ENCODE assay signal across 27 mouse cellular contexts in the genomic region with DNA sequence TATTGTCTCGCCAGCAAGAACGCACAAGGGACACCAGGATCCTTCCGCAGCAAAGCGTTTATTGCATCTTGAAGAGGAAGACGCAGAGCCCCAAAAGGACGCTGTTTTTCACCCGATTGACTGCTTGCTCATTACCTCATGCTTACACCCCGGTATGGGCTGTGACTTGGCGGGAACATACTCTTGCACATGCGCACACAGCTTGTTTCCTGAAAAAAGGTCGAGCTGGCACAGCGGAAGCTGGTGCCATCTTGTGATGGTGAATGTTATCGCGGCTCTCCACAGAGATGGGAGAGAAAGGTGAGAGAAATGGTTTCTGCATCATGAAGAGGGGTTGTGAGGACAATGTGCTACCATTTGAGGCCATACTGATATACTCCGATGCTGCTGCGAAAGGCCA. TPM values are rescaled to one million over a fixed set of nuclear protein-coding genes. Genes with fewer than 3 reads are reported as not detected.
DNase-seq lines count a peak whose midpoint lies in the region; ATAC-seq and TF ChIP-seq lines count a peak whose summit lies in the region.
"Had no signal": no experiment of that assay in that cellular context is flagged by ENCODE, and none has a peak within 500 bp of the region (broad histone marks: within the 10 kb centered on the region; RNA-seq: fewer than 3 reads in every experiment).

No protein-coding gene starts in this region.

- H3K9me3 ChIP-seq in E14TG2a.4 (ENCODE audit: low read length) (no peaks in the 10 kb centered on the region; the same call in 1 of the 2 replicates), ES-Bruce4 (replicated peaks; ENCODE audit: control insufficient read depth, insufficient read depth, low read length, poor library complexity, severe bottlenecking) (no peaks in the 10 kb centered on the region)
- no peaks in the 10 kb centered on the region for H3K9me3 ChIP-seq in hindbrain, embryonic 11.5 days (ENCODE audit: control insufficient read depth, low read length)
- H3K9me3 ChIP-seq: embryonic facial prominence, embryonic 10.5 days; embryonic facial prominence, embryonic 12.5 days; forebrain, embryonic 13.5 days; forebrain, embryonic 15.5 days had no signal

- H3K4me2 ChIP-seq in hindbrain, embryonic 11.5 days (replicated peaks; ENCODE audit: low read depth, low read length), result no peak overlapping the region
- H3K4me2 ChIP-seq: embryonic facial prominence, embryonic 12.5 days; forebrain, embryonic 13.5 days; forebrain, embryonic 15.5 days had no signal

- TF ChIP-seq CTCF in E14TG2a.4 (conservative IDR thresholded peaks at IDR 0.05; ENCODE audit: low read length), result peak; percentile 10; the same call in 1 of the 2 replicates
- TF ChIP-seq CTCF in ES-Bruce4 (IDR thresholded peaks at IDR 0.05; ENCODE audit: low read depth, low read length), result peak; percentile 24
- no peak for TF ChIP-seq CTCF in thymus, adult 2 months (IDR thresholded peaks at IDR 0.05; ENCODE audit: borderline replicate concordance, control insufficient read depth, extremely low read depth, insufficient read depth, low read length, poor library complexity)

- no peak overlapping the region for H3K27ac ChIP-seq in ES-Bruce4 (ENCODE audit: insufficient read depth, low read length)
- H3K27ac ChIP-seq in hindbrain, embryonic 11.5 days (ENCODE audit: low read depth, low read length), result no peak overlapping the region
- no peak overlapping the region for H3K27ac ChIP-seq in thymus, adult 2 months (ENCODE audit: control insufficient read depth, insufficient read depth, low read length)
- H3K27ac ChIP-seq: embryonic facial prominence, embryonic 10.5 days; embryonic facial prominence, embryonic 12.5 days; forebrain, embryonic 13.5 days; forebrain, embryonic 15.5 days had no signal

- H3K36me3 ChIP-seq in E14TG2a.4 (ENCODE audit: insufficient read depth, low read length) (no peaks in the 10 kb centered on the region), ES-Bruce4 (ENCODE audit: control insufficient read depth, insufficient read depth, low read length, poor library complexity, severe bottlenecking) (no peaks in the 10 kb centered on the region)
- no peaks in the 10 kb centered on the region for H3K36me3 ChIP-seq in hindbrain, embryonic 11.5 days (ENCODE audit: control insufficient read depth, insufficient read depth, low read length)
- H3K36me3 ChIP-seq in thymus, adult 2 months (ENCODE audit: control insufficient read depth, insufficient read depth, low read length), result no peaks in the 10 kb centered on the region
- H3K36me3 ChIP-seq: embryonic facial prominence, embryonic 10.5 days; embryonic facial prominence, embryonic 12.5 days; forebrain, embryonic 15.5 days; G1E had no signal

- H3K4me1 ChIP-seq in E14TG2a.4 (replicated peaks; ENCODE audit: low read depth, low read length) (no peaks in the 10 kb centered on the region), ES-Bruce4 (ENCODE audit: control insufficient read depth, insufficient read depth, low read length) (no peaks in the 10 kb centered on the region)
- no peaks in the 10 kb centered on the region for H3K4me1 ChIP-seq in hindbrain, embryonic 11.5 days (replicated peaks; ENCODE audit: control insufficient read depth, insufficient read depth, low read length)
- H3K4me1 ChIP-seq in thymus, adult 2 months (replicated peaks; ENCODE audit: control insufficient read depth, insufficient read depth, low read length), result no peaks in the 10 kb centered on the region
- H3K4me1 ChIP-seq: embryonic facial prominence, embryonic 10.5 days; embryonic facial prominence, embryonic 12.5 days; forebrain, embryonic 13.5 days; forebrain, embryonic 15.5 days had no signal

- no peak for TF ChIP-seq POLR2A in ES-Bruce4 (IDR thresholded peaks at IDR 0.05; ENCODE audit: insufficient read depth, low read length)
- TF ChIP-seq POLR2A in thymus, adult 2 months (IDR thresholded peaks at IDR 0.05; ENCODE audit: control insufficient read depth, extremely low read depth, insufficient read depth, low read length, poor library complexity), result no peak

- H3K27me3 ChIP-seq in E14TG2a.4 (ENCODE audit: insufficient read depth, low read length) (peaks cover 7% of the 10 kb centered on the region), ES-Bruce4 (ENCODE audit: control insufficient read depth, insufficient read depth, low read length, poor library complexity, severe bottlenecking) (no peaks in the 10 kb centered on the region)
- no peaks in the 10 kb centered on the region for H3K27me3 ChIP-seq in hindbrain, embryonic 11.5 days (ENCODE audit: control insufficient read depth, insufficient read depth, low read length)
- H3K27me3 ChIP-seq in thymus, adult 2 months (ENCODE audit: control insufficient read depth, insufficient read depth, low read length), result no peaks in the 10 kb centered on the region
- H3K27me3 ChIP-seq: embryonic facial prominence, embryonic 12.5 days; forebrain, embryonic 13.5 days; forebrain, embryonic 15.5 days; Patski had no signal

- TF ChIP-seq EP300 in ES-Bruce4 (IDR thresholded peaks at IDR 0.05; ENCODE audit: insufficient read depth, low read depth, low read length), result no peak

- no peak overlapping the region for H3K4me3 ChIP-seq in E14TG2a.4 (replicated peaks; ENCODE audit: low read length)
- H3K4me3 ChIP-seq in ES-Bruce4 (ENCODE audit: low read depth, low read length), result no peak overlapping the region
- H3K4me3 ChIP-seq in hindbrain, embryonic 11.5 days (ENCODE audit: low read depth, low read length), result no peak overlapping the region
- H3K4me3 ChIP-seq in thymus, adult 2 months (ENCODE audit: control insufficient read depth, insufficient read depth, low read length), result no peak overlapping the region
- H3K4me3 ChIP-seq: embryonic facial prominence, embryonic 10.5 days; embryonic facial prominence, embryonic 12.5 days; forebrain, embryonic 13.5 days; forebrain, embryonic 15.5 days had no signal

- no peak overlapping the region for H3K9ac ChIP-seq in ES-Bruce4 (ENCODE audit: low read depth, poor library complexity, severe bottlenecking)
- no peak overlapping the region for H3K9ac ChIP-seq in hindbrain, embryonic 11.5 days (ENCODE audit: low read depth, low read length)
- H3K9ac ChIP-seq: embryonic facial prominence, embryonic 12.5 days; forebrain, embryonic 13.5 days; forebrain, embryonic 15.5 days; forebrain, postnatal 0 days had no signal

- 88% methylated on average over 16 of the region's 16 CpGs for WGBS in hindbrain, embryonic 11.5 days
- 92% methylated on average over 16 of the region's 16 CpGs for WGBS in thymus, adult 2 months

- ATAC-seq in hindbrain, embryonic 11.5 days (ENCODE audit: low FRiP score), result no peak
- ATAC-seq: activated CD4-positive, CD25-positive, alpha-beta regulatory T cell, adult 4 months; forebrain, embryonic 13.5 days; forebrain, embryonic 15.5 days; forebrain, postnatal 0 days; Patski had no signal

- DNase-seq in R1 (ENCODE audit: low read depth, low spot score), result peak; percentile 55
- no peak for DNase-seq in cerebellum, postnatal 4 days (ENCODE audit: low spot score in 2 of 2)
- DNase-seq in hindbrain, embryonic 11.5 days (ENCODE audit: low spot score), result no peak
- DNase-seq in thymus, adult 2 months, result no peak
- DNase-seq: adrenal gland, adult 8-10 months; adrenal gland, postnatal 14 days; cerebellum, adult 11 months; cerebellum, adult 18-20 months; cerebellum, adult 8-10 months; cerebellum, adult 9-11 months; cerebellum, postnatal 14 days; cerebellum, postnatal 36 days; forebrain, postnatal 0 days had no signal

RNA-seq across cellular contexts. Expression of gene Olfr1124, which starts 7.7 kb away (rescaled TPM):
- not detected in 2 replicates for polyA plus RNA-seq in ES-Bruce4 (2011; ENCODE audit: insufficient read depth, insufficient read length, low read depth, missing spikeins)
- 0.06 and 0.09 TPM in 2 replicates for polyA plus RNA-seq in hindbrain, embryonic 11.5 days (2014; fragmentation: Nextera tagmentation; extraction: Ambion mirVana)
- not detected in 2 replicates for polyA plus RNA-seq in thymus, adult 2 months (2012; rRNA removed)
- polyA plus RNA-seq: brain, embryonic 14.5 days; C2C12; cortical plate, adult 2 months; forebrain, embryonic 15.5 days; G1E; Patski had no signal

RNA-seq across cellular contexts. Expression of gene Olfr1126, which starts 16.0 kb away (rescaled TPM):
- polyA plus RNA-seq in ES-Bruce4 (2011; ENCODE audit: insufficient read depth, insufficient read length, low read depth, missing spikeins), result not detected in 2 replicates
- polyA plus RNA-seq in hindbrain, embryonic 11.5 days (2014; fragmentation: Nextera tagmentation; extraction: Ambion mirVana), result not detected in 2 replicates
- polyA plus RNA-seq in thymus, adult 2 months (2012; rRNA removed), result not detected in 2 replicates
- polyA plus RNA-seq: activated CD4-positive, CD25-positive, alpha-beta regulatory T cell, adult 4 months; brain, embryonic 14.5 days; C2C12; cortical plate, adult 2 months; embryonic facial prominence, embryonic 10.5 days; embryonic facial prominence, embryonic 12.5 days; embryonic facial prominence, embryonic 14.5 days; forebrain, embryonic 11.5 days; forebrain, embryonic 13.5 days; forebrain, embryonic 15.5 days; forebrain, postnatal 0 days; G1E; Patski had no signal

RNA-seq across cellular contexts. Expression of gene Olfr1123, which starts 21.3 kb away (rescaled TPM):
- not detected in 2 replicates for polyA plus RNA-seq in ES-Bruce4 (2011; ENCODE audit: insufficient read depth, insufficient read length, low read depth, missing spikeins)
- polyA plus RNA-seq in hindbrain, embryonic 11.5 days (2014; fragmentation: Nextera tagmentation; extraction: Ambion mirVana), result not detected in 2 replicates
- polyA plus RNA-seq in thymus, adult 2 months (2012; rRNA removed), result not detected in 2 replicates
- polyA plus RNA-seq: activated CD4-positive, CD25-positive, alpha-beta regulatory T cell, adult 4 months; brain, embryonic 14.5 days; C2C12; cortical plate, adult 2 months; embryonic facial prominence, embryonic 10.5 days; embryonic facial prominence, embryonic 12.5 days; embryonic facial prominence, embryonic 14.5 days; forebrain, embryonic 11.5 days; forebrain, embryonic 13.5 days; forebrain, embryonic 15.5 days; forebrain, postnatal 0 days; G1E; Patski had no signal

RNA-seq across cellular contexts. Expression of gene Olfr1122, which starts 52.1 kb away (rescaled TPM):
- not detected in 2 replicates for polyA plus RNA-seq in ES-Bruce4 (2011; ENCODE audit: insufficient read depth, insufficient read length, low read depth, missing spikeins)
- polyA plus RNA-seq in hindbrain, embryonic 11.5 days (2014; fragmentation: Nextera tagmentation; extraction: Ambion mirVana), result not detected in 2 replicates
- not detected in 2 replicates for polyA plus RNA-seq in thymus, adult 2 months (2012; rRNA removed)
- polyA plus RNA-seq: activated CD4-positive, CD25-positive, alpha-beta regulatory T cell, adult 4 months; brain, embryonic 14.5 days; C2C12; cortical plate, adult 2 months; embryonic facial prominence, embryonic 10.5 days; embryonic facial prominence, embryonic 12.5 days; embryonic facial prominence, embryonic 14.5 days; forebrain, embryonic 11.5 days; forebrain, embryonic 13.5 days; forebrain, embryonic 15.5 days; forebrain, postnatal 0 days; G1E; Patski had no signal

RNA-seq across cellular contexts. Expression of gene Pramel7, which starts 59.2 kb away (rescaled TPM):
- not detected in 2 replicates for polyA plus RNA-seq in ES-Bruce4 (2011; ENCODE audit: insufficient read depth, insufficient read length, low read depth, missing spikeins)
- not detected in 2 replicates for polyA plus RNA-seq in hindbrain, embryonic 11.5 days (2014; fragmentation: Nextera tagmentation; extraction: Ambion mirVana)
- polyA plus RNA-seq in thymus, adult 2 months (2012; rRNA removed), result not detected in 2 replicates
- polyA plus RNA-seq: activated CD4-positive, CD25-positive, alpha-beta regulatory T cell, adult 4 months; brain, embryonic 14.5 days; C2C12; cortical plate, adult 2 months; embryonic facial prominence, embryonic 10.5 days; embryonic facial prominence, embryonic 12.5 days; embryonic facial prominence, embryonic 14.5 days; forebrain, embryonic 11.5 days; forebrain, embryonic 13.5 days; forebrain, embryonic 15.5 days; forebrain, postnatal 0 days; G1E; Patski had no signal
